Mouse (Mus musculus) midbrain, embryonic 10.5 days (tissue): ENCODE measurements around the gene Pdp2. TPM values are rescaled to one million over a fixed set of nuclear protein-coding genes. Genes with fewer than 3 reads are reported as not detected.

Source experiments
- DNase-seq: peaks from one replicate; pipeline ENCODE4 v3.0.0-alpha.2; 2017; ENCODE audit warnings: low spot score
- H3K27ac ChIP-seq: fragments of 300-500 bp; sonication (generic); replicated peaks from 2 replicates; pipeline ENCODE4 v1.5.1; 2016; ENCODE audit warnings: mild to moderate bottlenecking
- H3K27me3 ChIP-seq: fragments of 300-500 bp; sonication (generic); 2 replicates; pipeline ENCODE4 v1.6.1; 2016; ENCODE audit warnings: low read depth, mild to moderate bottlenecking; ENCODE audit not compliant: poor library complexity, severe bottlenecking
- H3K36me3 ChIP-seq: fragments of 300-500 bp; sonication (generic); 2 replicates; pipeline ENCODE4 v1.6.1; 2016; ENCODE audit warnings: mild to moderate bottlenecking, moderate library complexity
- H3K4me1 ChIP-seq: fragments of 300-500 bp; sonication (generic); 2 replicates; pipeline ENCODE4 v1.6.1; 2016
- H3K4me3 ChIP-seq: fragments of 300-500 bp; sonication (generic); 2 replicates; pipeline ENCODE4 v1.5.1; 2016; ENCODE audit warnings: mild to moderate bottlenecking, moderate library complexity
- H3K9me3 ChIP-seq: fragments of 300-500 bp; sonication (generic); replicated peaks from 2 replicates; pipeline ENCODE4 v1.6.1; 2016; ENCODE audit warnings: mild to moderate bottlenecking
- WGBS: fragments of 180-500 bp; shearing (Covaris S2); methylation state at CpG from one replicate; pipeline ENCODE4 v1.1.7; 2016; 5-methylcytosine and 5-hydroxymethylcytosine counted together
- polyA plus RNA-seq: library from polyadenylated mRNA; unstranded; fragments of >200 nt; fragmentation: Nextera tagmentation; extraction: Ambion mirVana; gene quantifications from 2 replicates; pipeline ENCODE4 v1.2.1, GENCODE M21; 2016

Gene Pdp2
- polyA plus RNA-seq, 1 experiment from 2014 or later = 14.3 TPM

DNA sequence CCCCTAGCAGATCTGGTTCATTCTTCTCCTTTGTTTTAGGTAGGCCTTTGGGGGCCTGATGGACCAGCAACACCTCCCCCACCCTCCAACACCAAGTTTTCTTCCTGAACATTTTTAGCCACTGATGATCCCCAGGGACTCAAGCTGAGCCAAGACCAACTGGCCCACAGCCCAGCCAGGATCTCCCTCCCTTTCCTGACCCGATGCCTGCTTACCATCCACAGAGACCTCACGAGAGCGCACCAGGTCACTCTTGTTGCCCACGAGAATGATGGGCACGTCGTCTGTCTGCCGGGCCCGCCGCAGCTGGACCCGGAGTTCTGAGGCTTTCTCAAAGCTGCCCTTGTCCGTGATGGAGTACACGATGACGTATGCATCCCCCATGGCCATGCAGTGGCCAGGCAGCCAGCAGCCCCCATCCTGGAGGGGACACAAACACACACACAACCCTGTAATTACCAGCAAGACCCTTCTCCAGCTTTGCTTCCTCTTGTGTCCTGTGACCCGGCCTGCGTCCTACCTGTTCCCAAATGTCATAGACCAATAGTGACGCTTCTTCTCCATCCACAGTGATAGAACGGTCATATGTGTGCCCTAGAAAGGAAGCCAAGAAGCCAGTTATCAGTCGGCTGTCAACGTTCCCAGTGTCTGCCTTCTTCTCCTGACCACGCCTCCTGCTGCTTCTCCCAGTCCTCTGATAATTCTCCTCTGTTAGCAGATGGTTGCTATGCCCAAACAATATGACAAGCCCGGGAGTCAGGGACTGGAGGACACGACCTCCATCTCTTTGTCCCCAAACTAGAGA lies 38.3 kb downstream of the Pdp2 start:
- WGBS = 87% methylated on average over 22 of the region's 22 CpGs
- Histone ChIP-seq H3K4me1 (peaks cover 30% of the 10 kb centered on the region), H3K36me3 (no peaks in the 10 kb centered on the region), H3K9me3 (no peaks in the 10 kb centered on the region), H3K27me3 (peaks cover 42% of the 10 kb centered on the region), H3K4me3 (no peak overlapping the region), H3K27ac (no peak overlapping the region)
- no peak for DNase-seq

GRCm38 (mm10) chr8:104630111-104630479 lies 38.8 kb downstream of the Pdp2 start:
- H3K4me1 ChIP-seq = peaks cover 30% of the 10 kb centered on the region
- no peak for DNase-seq
- H3K9me3 ChIP-seq = no peaks in the 10 kb centered on the region
- peaks cover 42% of the 10 kb centered on the region for H3K27me3 ChIP-seq
- no peak overlapping the region for H3K27ac ChIP-seq
- H3K4me3 ChIP-seq = peak overlapping the region; percentile 56
- H3K36me3 ChIP-seq = 0 out of 2 replicates have a peak, but pooled peaks cover 2% of the 10 kb centered on the region
- WGBS = 42% methylated on average over 8 of the region's 8 CpGs

- H3K27ac ChIP-seq = peak overlapping the region; percentile 9; the same call in 1 of the 2 replicates
- DNase-seq = peak; percentile 49
- H3K27me3 ChIP-seq = peaks cover 42% of the 10 kb centered on the region
- H3K9me3 ChIP-seq = no peaks in the 10 kb centered on the region
- under 1% methylated on average over 36 of the region's 36 CpGs for WGBS
- peaks cover 30% of the 10 kb centered on the region for H3K4me1 ChIP-seq
- peaks cover 6% of the 10 kb centered on the region; the same call in 1 of the 2 replicates for H3K36me3 ChIP-seq
- peak overlapping the region; percentile 56 for H3K4me3 ChIP-seq
Measured at GRCm38 (mm10) chr8:104630574-104630973, 39.3 kb downstream of the Pdp2 start.

GRCm38 (mm10) chr8:104630981-104631663 lies 39.9 kb downstream of the Pdp2 start, which contains the start of gene Rrad:
Gene Rrad, minus strand, starts transcription at chr8:104631327.
- WGBS = 1% methylated on average over 25 of the region's 28 CpGs
- Histone ChIP-seq H3K9me3 (no peaks in the 10 kb centered on the region), H3K4me3 (peak within 1 kb of the TSS; percentile 56), H3K36me3 (peaks cover 10% of the 10 kb centered on the region), H3K27me3 (peaks cover 42% of the 10 kb centered on the region), H3K27ac (peak within 1 kb of the TSS; percentile 59), H3K4me1 (peaks cover 30% of the 10 kb centered on the region)
- DNase-seq = peak; percentile 55

- WGBS = 34% methylated on average over 5 of the region's 5 CpGs
- no peak overlapping the region for H3K4me3 ChIP-seq
- no peak for DNase-seq
Measured at GRCm38 (mm10) chr8:104631975-104632374, 40.7 kb downstream of the Pdp2 start.

DNA sequence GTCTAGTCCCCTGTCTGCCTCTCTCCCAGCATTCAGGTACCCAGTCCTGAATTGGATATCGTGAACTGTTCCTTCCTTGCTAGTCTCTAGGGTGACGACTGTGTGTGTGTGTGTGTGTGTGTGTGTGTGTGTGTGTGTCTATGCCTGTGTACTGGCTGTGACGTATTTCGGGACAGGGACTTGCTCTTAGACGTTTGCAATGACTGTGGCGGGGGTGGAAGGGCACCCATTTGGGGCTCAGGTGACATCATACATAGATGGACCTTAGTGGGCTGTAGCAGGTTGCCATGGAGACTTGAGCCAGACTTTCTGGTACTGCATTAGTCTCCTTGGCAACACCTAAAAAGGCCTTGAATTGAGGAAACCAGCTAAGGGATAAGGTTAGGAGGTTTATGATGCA lies 41.2 kb downstream of the Pdp2 start:
- WGBS = 64% methylated on average over 6 of the region's 6 CpGs
- Histone ChIP-seq H3K27me3 (peaks cover 42% of the 10 kb centered on the region), H3K27ac (no peak overlapping the region), H3K36me3 (peaks cover 13% of the 10 kb centered on the region), H3K9me3 (no peaks in the 10 kb centered on the region), H3K4me1 (peaks cover 30% of the 10 kb centered on the region), H3K4me3 (no peak overlapping the region)
- no peak for DNase-seq

More at GRCm38 (mm10) chr8:104631975-104632374, 40.7 kb downstream of the Pdp2 start:
- peaks cover 30% of the 10 kb centered on the region for H3K4me1 ChIP-seq
- no peak overlapping the region for H3K27ac ChIP-seq
- no peaks in the 10 kb centered on the region for H3K9me3 ChIP-seq
- H3K27me3 ChIP-seq = peaks cover 42% of the 10 kb centered on the region
- peaks cover 10% of the 10 kb centered on the region for H3K36me3 ChIP-seq

DNA sequence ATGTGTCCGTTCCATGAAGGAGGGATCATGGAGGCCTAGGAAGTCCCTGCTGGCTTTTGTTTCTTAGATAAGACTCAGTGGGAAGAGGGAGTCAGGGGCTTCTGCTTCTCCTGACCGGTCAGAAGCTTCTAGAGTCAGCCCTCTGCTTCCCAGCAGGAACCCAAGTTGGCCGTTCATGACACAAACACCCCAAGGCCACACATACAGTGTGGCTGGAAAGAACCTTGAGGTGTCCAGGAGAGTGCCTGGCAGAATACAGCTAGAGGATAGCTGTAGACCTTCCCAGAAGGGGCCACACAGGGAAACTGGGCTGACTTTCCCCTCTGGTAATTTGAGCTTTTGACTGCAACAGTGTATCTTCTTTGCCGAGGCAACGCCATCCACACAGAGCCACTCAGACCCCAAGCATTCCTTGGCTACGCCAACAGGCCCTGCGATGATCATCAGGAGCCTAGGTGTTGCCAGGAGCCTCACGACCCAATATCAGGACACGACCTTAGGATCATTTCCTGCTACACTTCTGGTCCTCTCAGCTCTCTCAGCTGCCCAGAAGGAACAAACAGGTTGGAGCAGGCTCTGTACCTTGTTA lies 42.0 kb downstream of the Pdp2 start:
- Histone ChIP-seq H3K36me3 (peaks cover 19% of the 10 kb centered on the region), H3K27me3 (peaks cover 40% of the 10 kb centered on the region), H3K9me3 (no peaks in the 10 kb centered on the region), H3K27ac (no peak overlapping the region), H3K4me3 (no peak overlapping the region), H3K4me1 (peaks cover 30% of the 10 kb centered on the region)
- WGBS = 62% methylated on average over 9 of the region's 9 CpGs
- DNase-seq = no peak

DNA sequence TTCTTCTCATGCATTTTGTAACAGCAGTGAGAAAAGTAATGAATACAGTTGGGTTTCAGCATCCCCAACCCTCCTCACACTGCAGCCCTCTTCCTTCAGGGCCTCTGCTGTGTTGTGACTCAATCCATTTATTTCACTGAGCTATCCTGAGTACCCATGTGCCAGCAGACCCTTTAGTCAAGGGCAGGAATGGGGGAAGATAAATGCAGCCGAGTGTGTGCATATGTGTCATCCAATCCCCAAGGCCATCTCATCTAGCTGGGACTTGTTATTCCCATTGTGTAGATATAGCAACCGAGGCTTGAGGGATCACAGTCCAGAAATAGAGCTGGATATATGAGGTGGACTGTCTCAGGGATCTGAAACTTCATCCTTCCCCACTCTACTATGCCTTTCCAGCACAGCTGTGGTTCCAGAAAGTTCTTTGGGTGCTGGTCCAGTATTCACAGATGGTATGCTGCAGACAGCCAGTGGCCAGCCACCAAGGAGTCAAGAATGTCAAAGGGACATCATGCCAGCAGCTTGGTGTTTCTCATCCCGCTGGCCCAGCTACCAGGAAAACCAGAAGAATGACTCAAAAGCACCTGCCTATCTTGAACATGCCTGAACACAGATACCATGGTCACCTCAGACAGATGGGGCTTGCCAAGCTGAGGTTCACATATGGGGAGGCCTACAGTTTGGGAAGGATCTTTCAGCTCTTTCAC lies 43.9 kb downstream of the Pdp2 start:
- DNase-seq = no peak
- Histone ChIP-seq H3K27me3 (peaks cover 21% of the 10 kb centered on the region), H3K27ac (no peak overlapping the region), H3K36me3 (peaks cover 35% of the 10 kb centered on the region), H3K9me3 (no peaks in the 10 kb centered on the region), H3K4me3 (no peak overlapping the region), H3K4me1 (peaks cover 33% of the 10 kb centered on the region)
- 93% methylated on average over 3 of the region's 3 CpGs for WGBS

DNA sequence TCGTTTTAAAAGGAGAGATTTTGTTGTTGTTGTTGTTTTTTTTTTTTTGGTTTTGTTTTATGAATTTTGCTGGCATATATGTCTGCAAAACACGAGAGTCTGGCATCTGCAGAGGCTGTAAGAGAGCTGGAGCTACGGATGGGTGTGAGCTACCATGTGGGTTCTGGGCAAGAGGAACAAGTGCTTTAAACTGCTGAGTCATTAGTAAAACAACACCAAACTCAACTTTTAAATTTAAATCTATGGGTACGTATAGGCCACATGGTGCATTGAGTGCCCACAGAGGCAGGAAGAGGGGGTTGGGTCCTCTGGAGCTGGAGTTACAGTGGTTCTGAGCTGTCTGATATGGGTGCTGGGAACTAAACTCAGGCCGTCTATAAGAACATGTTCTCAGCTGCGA lies 46.8 kb downstream of the Pdp2 start:
- no peak for DNase-seq
- H3K9me3 ChIP-seq = no peaks in the 10 kb centered on the region
- WGBS = 91% methylated on average over 6 of the region's 6 CpGs
- H3K4me1 ChIP-seq = peaks cover 25% of the 10 kb centered on the region
- H3K27ac ChIP-seq = no peak overlapping the region
- no peaks in the 10 kb centered on the region for H3K27me3 ChIP-seq
- H3K36me3 ChIP-seq = peaks cover 35% of the 10 kb centered on the region
- no peak overlapping the region for H3K4me3 ChIP-seq

DNA sequence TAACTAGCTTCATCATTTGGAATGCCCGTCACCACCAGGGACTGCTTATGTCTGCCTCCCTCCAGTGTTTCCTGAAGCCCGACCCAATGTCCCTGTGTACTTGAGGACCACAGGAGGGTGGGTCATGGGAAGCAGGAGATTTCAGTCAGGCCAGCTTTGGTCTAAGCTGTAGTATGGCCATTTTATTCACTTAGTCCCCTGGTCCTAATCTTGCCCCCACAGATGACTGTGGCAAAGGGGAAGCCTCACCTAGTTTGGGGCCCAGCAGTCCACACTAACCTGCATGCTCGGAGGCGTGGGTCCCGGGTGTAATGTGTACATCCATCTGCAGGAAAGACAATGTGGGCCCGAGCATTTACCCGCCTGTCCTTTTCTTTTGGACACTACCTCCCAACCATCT lies 49.0 kb downstream of the Pdp2 start:
- WGBS = 83% methylated on average over 7 of the region's 7 CpGs
- peaks cover 22% of the 10 kb centered on the region for H3K4me1 ChIP-seq
- H3K36me3 ChIP-seq = peaks cover 32% of the 10 kb centered on the region
- H3K9me3 ChIP-seq = no peaks in the 10 kb centered on the region
- H3K27me3 ChIP-seq = no peaks in the 10 kb centered on the region
- DNase-seq = no peak
- no peak overlapping the region for H3K27ac ChIP-seq
- peak overlapping the region; percentile 82 for H3K4me3 ChIP-seq

DNA sequence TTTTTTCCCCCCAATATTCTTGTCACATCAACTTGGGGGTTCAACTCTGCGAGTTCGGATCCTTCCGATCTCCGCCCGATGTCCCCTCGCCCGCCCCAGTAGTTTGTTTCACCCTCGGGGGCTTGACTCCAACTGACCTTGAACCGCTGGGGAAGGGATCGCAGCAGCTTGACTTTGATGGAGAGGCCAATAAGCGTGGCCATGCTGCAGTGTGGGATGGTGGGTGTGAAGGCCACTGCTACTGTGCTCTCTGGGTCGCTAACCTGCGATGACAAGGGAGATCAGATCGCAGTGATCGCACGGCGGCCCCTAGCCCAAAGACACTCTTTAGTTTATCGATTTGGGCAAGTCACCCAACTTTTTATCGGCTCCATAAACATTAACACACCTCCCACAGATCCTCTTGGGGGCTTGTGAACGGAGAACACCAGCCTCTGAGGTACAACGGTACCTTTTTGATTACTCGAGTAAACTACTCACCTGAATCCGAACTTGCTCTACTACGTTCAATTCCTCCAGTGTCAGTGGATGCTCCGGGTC lies 49.6 kb downstream of the Pdp2 start:
- WGBS = 12% methylated on average over 25 of the region's 25 CpGs
- no peak for DNase-seq
- Histone ChIP-seq H3K4me3 (peak overlapping the region; percentile 82), H3K27me3 (no peaks in the 10 kb centered on the region), H3K36me3 (peaks cover 26% of the 10 kb centered on the region), H3K4me1 (peaks cover 22% of the 10 kb centered on the region), H3K9me3 (no peaks in the 10 kb centered on the region), H3K27ac (peak overlapping the region; percentile 89)
